Mouse (Mus musculus) megakaryocyte, embryonic 14.5 days (primary cell): ENCODE measurements at regions not wholly inside any gene's neighbourhood (a gene's known extent, or its start where the extent isn't known, plus 50 kb on each side); places are given as distances from the start of the nearest gene placed in this dataset.

ENCODE experiments used
- H3K27me3 ChIP-seq: replicated peaks from 2 replicates; pipeline ENCODE3; 2012; ENCODE audit warnings: inconsistent platforms
- H3K36me3 ChIP-seq: replicated peaks from 2 replicates; pipeline ENCODE3; 2012; ENCODE audit warnings: low read length, inconsistent platforms, mixed read lengths
- H3K4me1 ChIP-seq: 2 replicates; pipeline ENCODE4 v1.6.1; 2012; ENCODE audit warnings: inconsistent platforms
- H3K4me3 ChIP-seq: replicated peaks from 2 replicates; pipeline ENCODE3; 2012; ENCODE audit warnings: moderate library complexity, mild to moderate bottlenecking, inconsistent platforms
- H3K9me3 ChIP-seq: 2 replicates; pipeline ENCODE4 v1.6.1; 2012; ENCODE audit warnings: inconsistent platforms
- FLI1 ChIP-seq: IDR thresholded peaks from 2 replicates; pipeline ENCODE4 v1.6.1; 2012; ENCODE audit warnings: low read length, inconsistent platforms, mixed read lengths
- GATA1 ChIP-seq: IDR thresholded peaks from 3 replicates; pipeline ENCODE4 v1.6.1; 2012; ENCODE audit warnings: mixed read lengths, low read length, inconsistent platforms, borderline replicate concordance

DNA sequence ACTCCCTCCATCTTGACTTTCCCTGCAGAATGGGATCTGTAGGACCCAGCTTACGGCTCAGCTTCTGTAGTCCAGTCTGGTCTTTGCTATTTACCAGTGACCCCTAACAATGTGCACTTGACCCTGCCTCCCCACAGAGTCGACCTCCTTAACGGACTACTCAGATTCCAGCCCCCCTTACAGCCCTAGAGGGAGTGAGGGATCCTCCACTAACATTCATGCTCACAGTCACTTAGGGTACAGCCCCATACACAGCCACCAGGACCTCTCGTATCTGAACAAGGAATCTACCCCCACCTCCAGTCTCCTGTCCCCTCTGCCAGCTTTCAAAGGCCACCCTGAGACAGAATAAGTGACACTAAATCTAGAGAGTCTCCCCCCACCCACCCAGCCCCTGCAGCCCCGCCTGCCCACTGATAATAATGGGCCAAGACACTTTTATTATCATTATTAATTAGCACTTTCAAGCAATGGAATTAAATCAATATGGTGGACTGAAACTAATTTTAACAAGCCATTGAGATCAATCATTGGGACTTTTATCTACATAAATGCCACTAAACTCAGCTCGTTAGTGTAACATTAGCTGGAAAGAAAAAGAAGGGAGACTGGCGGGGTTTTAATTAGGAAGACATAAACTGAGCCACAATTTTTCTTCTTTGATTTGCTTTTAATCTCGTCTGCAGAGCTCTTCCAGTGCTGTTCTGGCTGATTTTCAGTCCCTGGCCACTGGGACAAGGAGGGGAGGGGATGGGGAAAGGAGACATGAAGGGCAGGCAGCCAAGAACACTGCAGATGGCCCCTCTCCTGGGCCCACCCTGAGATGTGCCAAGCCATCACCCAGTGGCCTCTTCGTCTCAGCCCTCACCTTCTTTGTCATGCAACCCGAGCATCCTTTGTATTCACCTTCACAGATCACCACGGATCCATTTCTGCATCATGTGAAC lies 258.4 kb upstream of the Zfp703 start:
- no peaks in the 10 kb centered on the region for H3K36me3 ChIP-seq
- peaks cover 28% of the 10 kb centered on the region for H3K9me3 ChIP-seq
- no peaks in the 10 kb centered on the region for H3K27me3 ChIP-seq
- no peaks in the 10 kb centered on the region for H3K4me1 ChIP-seq
- peak overlapping the region; percentile 10 for H3K4me3 ChIP-seq
- TF ChIP-seq GATA1, result no peak
- TF ChIP-seq FLI1, result no peak

DNA sequence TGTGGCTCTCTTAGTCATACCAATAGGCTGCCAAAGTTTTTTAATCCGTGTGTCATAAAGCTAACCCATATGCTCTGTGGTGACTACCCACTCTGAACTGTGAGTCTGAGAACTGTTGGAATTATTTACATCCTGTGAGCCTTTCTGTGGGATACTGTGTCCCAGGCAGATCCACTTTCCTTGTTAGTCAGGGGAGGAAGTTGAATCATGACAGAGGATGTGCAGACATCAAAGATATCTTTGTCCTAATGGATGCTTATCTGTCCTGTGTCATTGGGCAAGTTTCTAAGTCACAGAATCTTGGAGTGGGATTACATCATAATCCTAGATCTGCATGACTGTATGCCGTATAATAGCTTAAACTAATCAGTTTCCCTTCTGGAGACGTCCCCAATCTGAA lies 254.4 kb upstream of the Zfp703 start:
- H3K4me3 ChIP-seq, result no peak overlapping the region
- TF ChIP-seq FLI1 (no peak), GATA1 (no peak)
- H3K4me1 ChIP-seq, result no peaks in the 10 kb centered on the region

DNA sequence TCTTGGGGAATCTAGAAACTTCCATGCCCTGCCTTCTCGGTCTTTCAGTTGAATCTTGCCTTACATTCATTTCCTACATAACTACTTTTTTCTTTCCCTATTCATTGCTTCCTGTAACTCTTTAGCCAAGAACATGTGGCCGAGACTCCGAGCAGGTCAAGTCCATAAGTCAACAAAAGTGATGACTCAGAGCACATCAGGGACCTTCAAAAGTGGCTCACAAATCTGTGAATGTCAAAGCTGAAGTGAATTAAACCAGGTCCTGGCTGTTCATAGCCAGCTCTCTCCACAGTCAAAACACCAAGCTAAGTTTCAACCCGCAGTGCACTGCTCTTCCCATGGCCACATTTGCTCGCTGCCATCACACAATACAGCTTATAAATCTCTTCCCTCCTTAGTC lies 252.5 kb upstream of the Zfp703 start:
- Histone ChIP-seq H3K36me3 (no peaks in the 10 kb centered on the region), H3K27me3 (no peaks in the 10 kb centered on the region)
- TF ChIP-seq FLI1 (no peak), GATA1 (no peak)

More for the DNA sequence above, 254.4 kb upstream of the Zfp703 start:
- Histone ChIP-seq H3K36me3 (no peaks in the 10 kb centered on the region), H3K9me3 (peaks cover 16% of the 10 kb centered on the region), H3K27me3 (no peaks in the 10 kb centered on the region)

DNA sequence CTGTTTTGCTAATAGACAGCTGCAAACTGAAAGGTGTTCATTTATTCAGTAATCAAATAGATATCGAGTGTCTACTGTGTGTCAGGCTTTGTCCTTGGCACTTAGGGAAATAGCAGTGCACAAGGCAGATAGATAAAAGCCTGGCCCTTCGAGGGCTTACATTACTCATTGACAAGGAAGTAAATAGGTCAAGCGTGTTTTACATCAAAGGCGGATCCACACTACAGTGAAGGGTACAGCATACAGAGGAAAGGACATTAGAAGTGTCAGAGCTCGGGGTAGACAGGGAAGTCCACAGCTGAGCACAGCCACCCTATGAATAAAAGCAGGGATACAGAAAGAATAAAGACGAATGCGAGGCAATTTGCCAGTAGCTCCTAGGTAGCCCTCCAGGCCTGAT lies 251.6 kb upstream of the Zfp703 start:
- Histone ChIP-seq H3K4me1 (no peaks in the 10 kb centered on the region), H3K36me3 (no peaks in the 10 kb centered on the region), H3K4me3 (no peak overlapping the region), H3K27me3 (no peaks in the 10 kb centered on the region), H3K9me3 (peaks cover 1% of the 10 kb centered on the region; the same call in 1 of the 2 replicates)
- TF ChIP-seq FLI1 (no peak), GATA1 (no peak)

More for the DNA sequence above, 252.5 kb upstream of the Zfp703 start:
- Histone ChIP-seq H3K4me1 (no peaks in the 10 kb centered on the region), H3K9me3 (peaks cover 6% of the 10 kb centered on the region; the same call in 1 of the 2 replicates), H3K4me3 (no peak overlapping the region)

DNA sequence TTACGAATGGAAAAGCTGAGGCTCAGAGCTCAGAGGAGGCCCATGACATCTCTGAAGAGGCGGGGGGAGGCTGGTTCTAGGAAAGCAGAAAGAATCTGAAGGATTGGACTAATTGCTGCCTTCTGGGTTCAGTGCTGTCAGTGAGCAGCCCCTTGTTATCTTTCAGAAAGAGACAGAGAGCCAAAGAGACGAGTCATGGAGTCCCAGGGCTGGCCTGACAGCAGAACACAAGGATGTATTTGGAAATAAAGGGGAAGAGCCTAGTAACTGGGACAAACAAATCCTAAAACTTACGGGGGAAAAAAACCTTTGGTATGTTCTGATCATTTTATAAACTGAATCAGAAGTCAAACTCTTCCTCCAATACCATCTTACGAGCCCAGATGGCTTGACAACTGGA lies 247.8 kb upstream of the Zfp703 start:
- Histone ChIP-seq H3K9me3 (no peaks in the 10 kb centered on the region), H3K36me3 (no peaks in the 10 kb centered on the region), H3K27me3 (no peaks in the 10 kb centered on the region), H3K4me1 (no peaks in the 10 kb centered on the region), H3K4me3 (no peak overlapping the region)
- TF ChIP-seq GATA1, result no peak
- no peak for TF ChIP-seq FLI1

DNA sequence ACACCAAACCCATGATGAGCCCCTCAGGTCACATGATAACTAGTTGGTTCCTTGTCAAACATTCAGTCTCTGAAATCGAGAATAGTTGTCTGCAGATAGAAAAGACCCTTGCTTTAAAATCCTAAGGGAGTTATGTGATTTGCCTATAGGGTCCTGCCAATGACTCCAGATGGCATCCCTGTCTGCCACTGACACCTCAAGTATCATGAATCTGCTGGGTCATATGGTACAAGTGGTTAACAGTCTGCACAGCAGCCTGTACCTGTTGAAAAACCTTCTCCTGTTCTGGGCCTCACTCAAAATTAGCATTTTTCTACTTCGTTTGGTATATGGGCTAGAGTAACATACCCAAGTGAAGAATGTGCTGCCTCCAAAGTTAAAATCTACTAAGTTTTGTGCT lies 246.0 kb upstream of the Zfp703 start:
- TF ChIP-seq FLI1 (no peak), GATA1 (no peak)
- H3K4me3 ChIP-seq, result no peak overlapping the region
- H3K27me3 ChIP-seq, result no peaks in the 10 kb centered on the region
- no peaks in the 10 kb centered on the region for H3K9me3 ChIP-seq
- no peaks in the 10 kb centered on the region for H3K36me3 ChIP-seq
- H3K4me1 ChIP-seq, result no peaks in the 10 kb centered on the region

DNA sequence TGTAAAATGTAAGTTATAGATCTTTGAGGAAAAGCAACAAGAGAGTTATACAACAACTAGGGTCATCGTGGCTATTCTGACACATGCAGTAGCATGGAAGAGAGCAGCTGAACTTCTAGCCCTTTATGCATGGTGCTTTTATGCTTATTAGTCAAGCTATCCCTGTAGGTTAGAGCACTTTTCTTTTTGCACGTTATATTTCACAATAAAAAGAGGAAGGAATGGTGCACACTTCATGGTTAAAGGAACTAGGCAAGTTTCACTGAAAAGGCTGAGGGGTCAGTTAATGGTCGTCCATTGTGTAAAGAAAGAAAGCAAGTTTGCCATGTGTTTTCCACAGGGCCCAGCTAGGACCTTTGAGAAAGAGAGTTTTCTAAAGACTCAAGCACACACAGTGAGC lies 232.7 kb upstream of the Zfp703 start:
- TF ChIP-seq FLI1 (no peak), GATA1 (no peak)
- H3K36me3 ChIP-seq, result no peaks in the 10 kb centered on the region
- H3K27me3 ChIP-seq, result no peaks in the 10 kb centered on the region
- H3K9me3 ChIP-seq, result peaks cover 3% of the 10 kb centered on the region; the same call in 1 of the 2 replicates
- H3K4me1 ChIP-seq, result no peaks in the 10 kb centered on the region
- H3K4me3 ChIP-seq, result no peak overlapping the region

DNA sequence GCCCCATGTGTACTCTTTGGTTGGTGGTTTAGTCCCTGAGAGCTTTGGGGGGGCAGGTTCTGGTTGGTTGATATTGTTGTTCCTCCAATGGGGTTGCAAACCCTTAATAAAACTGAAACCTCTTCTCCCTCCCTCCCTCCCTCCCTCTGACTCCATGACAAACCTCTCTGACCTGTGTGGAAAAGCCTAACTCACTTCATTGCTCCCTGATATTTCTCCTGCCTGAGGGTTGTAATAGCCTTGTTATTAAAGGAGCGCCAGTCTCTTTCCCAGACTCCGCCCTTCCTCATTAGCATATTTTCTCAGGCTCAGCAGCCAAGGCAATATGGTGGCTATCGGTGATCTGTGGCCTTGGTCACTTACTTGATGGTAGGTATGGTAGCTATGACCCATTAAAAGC lies 230.3 kb upstream of the Zfp703 start:
- Histone ChIP-seq H3K4me1 (no peaks in the 10 kb centered on the region), H3K4me3 (no peak overlapping the region), H3K27me3 (no peaks in the 10 kb centered on the region), H3K9me3 (peaks cover 3% of the 10 kb centered on the region; the same call in 1 of the 2 replicates), H3K36me3 (no peaks in the 10 kb centered on the region)
- TF ChIP-seq FLI1, result no peak
- TF ChIP-seq GATA1, result no peak

DNA sequence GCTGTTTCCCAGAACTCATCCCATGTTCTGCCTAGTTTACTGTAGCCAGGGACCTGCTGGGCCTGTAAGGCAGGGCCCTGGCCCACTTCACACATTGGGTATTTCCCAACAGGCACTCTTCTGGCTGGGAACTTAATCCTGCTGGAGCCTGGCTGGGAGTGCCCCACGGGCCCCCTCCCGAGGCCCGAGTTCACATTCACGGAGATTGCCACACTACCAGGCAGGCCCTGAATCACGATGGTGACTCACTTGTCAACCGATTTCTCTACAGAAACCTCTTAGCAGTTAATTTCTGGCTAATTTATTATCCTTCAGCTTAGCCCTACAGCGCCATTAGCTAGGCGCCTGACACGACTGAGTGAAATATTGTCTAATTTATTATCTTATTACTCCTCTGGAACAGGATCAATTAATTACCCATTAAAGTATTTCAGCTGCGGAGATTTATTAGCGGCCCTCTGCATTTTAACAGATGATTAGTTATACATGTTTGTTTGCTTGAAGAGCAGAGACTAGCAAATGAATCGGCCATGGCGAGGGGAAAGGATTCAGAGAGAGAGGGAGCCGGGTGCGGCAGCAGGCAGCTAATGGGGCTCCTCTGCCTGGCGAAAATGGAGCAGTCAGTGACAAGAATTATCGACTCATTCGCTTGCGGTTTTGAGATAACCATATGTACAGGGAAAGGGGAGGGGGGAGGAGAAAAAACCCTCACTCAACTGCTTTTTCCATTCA lies 229.7 kb upstream of the Zfp703 start:
- Histone ChIP-seq H3K36me3 (no peaks in the 10 kb centered on the region), H3K9me3 (peaks cover 3% of the 10 kb centered on the region; the same call in 1 of the 2 replicates), H3K4me1 (no peaks in the 10 kb centered on the region), H3K27me3 (no peaks in the 10 kb centered on the region), H3K4me3 (no peak overlapping the region)
- no peak for TF ChIP-seq GATA1
- no peak for TF ChIP-seq FLI1
